10 mouse cellular contexts compared by ENCODE assay signal in genomic region chr8:103234374-103234773, GRCm38 (mm10).
DNase-seq lines count a peak whose midpoint lies in the region; ATAC-seq and TF ChIP-seq lines count a peak whose summit lies in the region.
"Had no signal": no experiment of that assay in that cellular context is flagged by ENCODE, and none has a peak within 500 bp of the region (broad histone marks: within the 10 kb centered on the region; RNA-seq: fewer than 3 reads in every experiment).

No protein-coding gene starts in this region.

- TF ChIP-seq EP300 in stomach, postnatal 0 days (optimal IDR thresholded peaks at IDR 0.05): no peak

- no peaks in the 10 kb centered on the region for H3K9me3 ChIP-seq in stomach, embryonic 14.5 days (ENCODE audit: control insufficient read depth, low read depth, low read length)
- H3K9me3 ChIP-seq in stomach, postnatal 0 days (ENCODE audit: control insufficient read depth, low read length): no peaks in the 10 kb centered on the region
- H3K9me3 ChIP-seq in liver, embryonic 11.5 days (ENCODE audit: control insufficient read depth, low read length): no peaks in the 10 kb centered on the region
- H3K9me3 ChIP-seq: forebrain, embryonic 13.5 days had no signal

- H3K4me2 ChIP-seq in stomach, embryonic 14.5 days (replicated peaks; ENCODE audit: low read depth, low read length): no peak overlapping the region
- no peak overlapping the region for H3K4me2 ChIP-seq in stomach, postnatal 0 days (replicated peaks; ENCODE audit: low read depth)
- H3K4me2 ChIP-seq in liver, embryonic 11.5 days: no peak overlapping the region
- H3K4me2 ChIP-seq: forebrain, embryonic 13.5 days had no signal

- H3K27ac ChIP-seq in stomach, embryonic 14.5 days (ENCODE audit: low read length): peak overlapping the region; percentile 74; the same call in 1 of the 2 replicates
- H3K27ac ChIP-seq in stomach, postnatal 0 days (replicated peaks): no peak overlapping the region
- 0 out of 2 replicates have a peak overlapping the region, but pooled peaks have one; percentile 32 for H3K27ac ChIP-seq in liver, embryonic 11.5 days (ENCODE audit: low read depth, low read length)
- H3K27ac ChIP-seq: forebrain, embryonic 13.5 days; macrophage had no signal

- intact Hi-C loops in heart, postnatal 10 days (cut with DNase I): no loop called here

- no peak overlapping the region for H3K4me3 ChIP-seq in stomach, embryonic 14.5 days (ENCODE audit: low read depth, low read length)
- no peak overlapping the region for H3K4me3 ChIP-seq in stomach, postnatal 0 days (ENCODE audit: low read depth, low read length)
- H3K4me3 ChIP-seq in liver, embryonic 11.5 days (ENCODE audit: low read depth, low read length): no peak overlapping the region
- H3K4me3 ChIP-seq: forebrain, embryonic 13.5 days had no signal

- TF ChIP-seq CTCF in stomach, postnatal 0 days (IDR thresholded peaks at IDR 0.05; ENCODE audit: low read depth): no peak

- H3K9ac ChIP-seq in stomach, embryonic 14.5 days (replicated peaks; ENCODE audit: low read depth, low read length): no peak overlapping the region
- no peak overlapping the region for H3K9ac ChIP-seq in stomach, postnatal 0 days (ENCODE audit: low read length)
- no peak overlapping the region for H3K9ac ChIP-seq in liver, embryonic 11.5 days (ENCODE audit: low read depth, low read length)
- H3K9ac ChIP-seq: forebrain, embryonic 13.5 days had no signal

- peak; percentile 89; the same call in 1 of the 2 replicates for ATAC-seq in stomach, embryonic 14.5 days (ENCODE audit: insufficient number of reproducible peaks, insufficient read depth, low FRiP score, low read depth)
- ATAC-seq in stomach, postnatal 0 days (ENCODE audit: low FRiP score, low TSS enrichment): no peak; the same call in 1 of the 2 replicates
- ATAC-seq in liver, embryonic 11.5 days (replicated peaks; ENCODE audit: low FRiP score): peak; percentile 31; the same call in 1 of the 2 replicates
- ATAC-seq in granulocyte monocyte progenitor cell, adult 5-6 weeks (replicated peaks; ENCODE audit: poor library complexity, severe bottlenecking): no peak
- ATAC-seq in CD4-positive, CD25-positive, alpha-beta regulatory T cell, adult 4 months: no peak
- ATAC-seq: forebrain, embryonic 13.5 days had no signal

- H3K36me3 ChIP-seq in stomach, embryonic 14.5 days (ENCODE audit: control insufficient read depth, insufficient read depth, low read length): no peaks in the 10 kb centered on the region
- no peaks in the 10 kb centered on the region for H3K36me3 ChIP-seq in stomach, postnatal 0 days (ENCODE audit: control insufficient read depth, insufficient read depth, low read length)
- H3K36me3 ChIP-seq in liver, embryonic 11.5 days (ENCODE audit: control insufficient read depth, insufficient read depth, low read length): no peaks in the 10 kb centered on the region

- DNase-seq in stomach, postnatal 0 days (ENCODE audit: low spot score): no peak
- peak; percentile 17 to 26 for DNase-seq in heart, postnatal 10 days
- no peak for DNase-seq in liver, embryonic 11.5 days (ENCODE audit: low spot score)
- DNase-seq in spleen, postnatal 10 days (ENCODE audit: low spot score in 2 of 2): no peak
- DNase-seq: thymus, postnatal 14 days had no signal

- H3K27me3 ChIP-seq in stomach, embryonic 14.5 days (ENCODE audit: control insufficient read depth, insufficient read depth, low read length): no peaks in the 10 kb centered on the region
- no peaks in the 10 kb centered on the region for H3K27me3 ChIP-seq in stomach, postnatal 0 days (ENCODE audit: control insufficient read depth, insufficient read depth, low read length)
- H3K27me3 ChIP-seq in liver, embryonic 11.5 days (replicated peaks; ENCODE audit: control insufficient read depth, insufficient read depth, low read length): no peaks in the 10 kb centered on the region
- H3K27me3 ChIP-seq: forebrain, embryonic 13.5 days had no signal

- peaks cover 11% of the 10 kb centered on the region; the same call in 1 of the 2 replicates for H3K4me1 ChIP-seq in stomach, embryonic 14.5 days (ENCODE audit: control insufficient read depth, insufficient read depth, low read length)
- no peaks in the 10 kb centered on the region for H3K4me1 ChIP-seq in stomach, postnatal 0 days (replicated peaks; ENCODE audit: control insufficient read depth, insufficient read depth)
- no peaks in the 10 kb centered on the region for H3K4me1 ChIP-seq in liver, embryonic 11.5 days (replicated peaks; ENCODE audit: control insufficient read depth, insufficient read depth, low read length)

- WGBS in stomach, embryonic 14.5 days: 15% methylated on average over 2 of the region's 2 CpGs
- WGBS in stomach, postnatal 0 days: 33% methylated on average over 2 of the region's 2 CpGs
- 41% methylated on average over 2 of the region's 2 CpGs for WGBS in liver, embryonic 11.5 days

Comparison
In these comparisons a context has a peak if more than half of its experiments do, and no peak if none do; other contexts are left out.
1. ATAC-seq: peak in stomach, embryonic 14.5 days (single experiment) and liver, embryonic 11.5 days (single experiment); none in stomach, postnatal 0 days (single experiment), granulocyte monocyte progenitor cell, adult 5-6 weeks (single experiment) and CD4-positive, CD25-positive, alpha-beta regulatory T cell, adult 4 months (single experiment).
2. DNase-seq: peak in heart, postnatal 10 days (2 of 2); none in stomach, postnatal 0 days (single experiment), liver, embryonic 11.5 days (single experiment) and spleen, postnatal 10 days (0 of 2).